Mouse (Mus musculus) brain, embryonic 14.5 days (tissue): ENCODE measurements at regions not wholly inside any gene's neighbourhood (a gene's known extent, or its start where the extent isn't known, plus 50 kb on each side); places are given as distances from the start of the nearest gene placed in this dataset.

Experiments used
- CTCF ChIP-seq: fragments of 200-500 bp; IDR thresholded peaks from 2 replicates; pipeline ENCODE4 v1.5.1; 2012; ENCODE audit warnings: inconsistent platforms, mild to moderate bottlenecking, moderate library complexity, borderline replicate concordance; ENCODE audit not compliant: insufficient read depth, insufficient read length; ENCODE audit errors: extremely low read depth
- POLR2A ChIP-seq: fragments of 200-500 bp; IDR thresholded peaks from 2 replicates; pipeline ENCODE4 v1.6.1; 2012; ENCODE audit warnings: mild to moderate bottlenecking, inconsistent platforms, borderline replicate concordance; ENCODE audit not compliant: poor library complexity, insufficient read depth, insufficient read length, severe bottlenecking; ENCODE audit errors: extremely low read depth

- TF ChIP-seq POLR2A (no peak), CTCF (no peak)
Measured at GRCm38 (mm10) chr3:103514061-103514460, 61.0 kb upstream of the Syt6 start.
